Mouse (Mus musculus): Measurements from ENCODE around the gene Cyp2j13.

- TF ChIP-seq CTCF (IDR thresholded peaks at IDR 0.05; ENCODE audit: low read depth) (no peak), EP300 (IDR thresholded peaks at IDR 0.05; ENCODE audit: low read depth) (no peak)
Measured at GRCm38 (mm10) chr4:96096841-96097240, 19.5 kb upstream of the Cyp2j13 start.
